Mouse (Mus musculus): ENCODE data around the gene Frmd6. TPM values are rescaled to one million over a fixed set of nuclear protein-coding genes. Genes with fewer than 3 reads are reported as not detected.

Gene Frmd6
- total RNA-seq (2023) = 1.9 and 2.1 TPM in 2 replicates

GRCm38 (mm10) chr12:70824729-70825650 is at the start of gene Frmd6:
Frmd6 (plus strand) TSS chr12:70825514.

GRCm38 (mm10) chr12:70937571-70938384 is 112.5 kb downstream of the Frmd6 start, which contains the start of gene Actr10:
Actr10 (plus strand) TSS chr12:70937857.

Other genes starting within 250 kb of the Frmd6 start
- 106 and 109 TPM in 2 replicates for gene Actr10, start 112.3 kb downstream of the Frmd6 start, total RNA-seq (2023)
- gene Psma3, start 149.1 kb downstream of the Frmd6 start, total RNA-seq (2023) = 114 and 115 TPM in 2 replicates
- gene Arid4a, start 190.5 kb downstream of the Frmd6 start, total RNA-seq (2023) = 64.0 and 87.8 TPM in 2 replicates